Mouse (Mus musculus) cerebellum, adult 11 months (tissue): ENCODE results near the gene Scnn1a.

Experiments used
- DNase-seq: peaks from one replicate; pipeline ENCODE4 v3.0.0; 2022

Scnn1a gene

DNA sequence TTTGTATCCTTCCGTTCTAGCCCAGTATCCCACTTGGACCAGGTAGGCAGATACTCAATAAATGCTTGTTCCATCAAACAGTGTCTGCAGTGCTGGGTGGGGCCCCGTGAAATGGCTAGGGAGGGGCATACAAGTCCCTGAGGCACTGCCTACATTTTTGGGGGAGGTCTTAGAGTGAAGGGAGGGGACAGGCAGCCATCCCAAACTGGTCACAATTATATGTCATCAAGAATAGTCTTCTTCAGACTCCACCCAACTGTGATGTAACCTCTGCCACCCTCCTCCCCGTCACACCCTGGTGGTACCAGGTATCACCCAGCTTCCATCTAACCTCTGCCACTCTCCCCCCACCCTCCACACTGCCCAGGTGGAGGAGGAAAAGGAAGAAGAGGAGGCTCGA is 24.4 kb downstream of the Scnn1a start:
- DNase-seq = no peak

DNA sequence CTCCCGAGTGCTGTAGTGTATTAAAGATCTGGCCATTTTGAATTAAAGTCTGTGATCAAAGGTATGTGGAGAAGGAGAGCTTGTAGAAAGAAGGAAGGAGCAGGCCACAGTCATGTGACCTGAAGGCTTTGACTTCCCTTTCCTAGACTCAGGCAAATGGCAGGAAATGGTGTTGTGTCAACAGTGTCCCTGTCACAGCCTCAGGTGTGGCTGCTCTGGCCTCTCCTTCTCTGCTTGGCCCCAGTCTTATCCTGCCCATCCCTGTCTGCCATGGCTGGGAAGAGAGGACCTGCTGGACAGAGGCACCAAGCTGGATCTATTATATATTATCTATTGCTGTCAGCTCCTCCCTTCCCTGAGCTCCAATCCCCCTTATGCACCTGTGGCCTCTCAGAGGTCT is 25.2 kb downstream of the Scnn1a start:
- no peak for DNase-seq

DNA sequence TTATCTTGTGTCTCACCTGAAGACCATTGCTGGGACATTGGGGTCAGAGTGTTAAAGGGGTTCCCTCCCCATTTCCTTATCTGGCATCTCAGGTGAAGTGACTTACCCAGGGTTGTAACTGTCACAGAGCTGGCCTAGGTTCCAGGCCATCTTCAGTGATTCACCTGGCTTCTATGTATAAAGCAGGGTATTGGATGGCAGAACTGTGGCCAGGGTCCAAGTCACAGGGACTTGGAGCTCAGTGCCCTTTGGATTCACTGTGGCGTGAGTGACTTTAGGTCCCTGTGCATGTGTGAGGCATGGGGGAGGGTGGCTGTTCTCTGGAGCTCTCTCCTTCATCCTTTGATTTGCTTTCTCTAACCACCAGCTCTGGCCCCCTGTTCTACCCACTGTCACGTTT is 25.6 kb downstream of the Scnn1a start:
- DNase-seq = no peak

DNA sequence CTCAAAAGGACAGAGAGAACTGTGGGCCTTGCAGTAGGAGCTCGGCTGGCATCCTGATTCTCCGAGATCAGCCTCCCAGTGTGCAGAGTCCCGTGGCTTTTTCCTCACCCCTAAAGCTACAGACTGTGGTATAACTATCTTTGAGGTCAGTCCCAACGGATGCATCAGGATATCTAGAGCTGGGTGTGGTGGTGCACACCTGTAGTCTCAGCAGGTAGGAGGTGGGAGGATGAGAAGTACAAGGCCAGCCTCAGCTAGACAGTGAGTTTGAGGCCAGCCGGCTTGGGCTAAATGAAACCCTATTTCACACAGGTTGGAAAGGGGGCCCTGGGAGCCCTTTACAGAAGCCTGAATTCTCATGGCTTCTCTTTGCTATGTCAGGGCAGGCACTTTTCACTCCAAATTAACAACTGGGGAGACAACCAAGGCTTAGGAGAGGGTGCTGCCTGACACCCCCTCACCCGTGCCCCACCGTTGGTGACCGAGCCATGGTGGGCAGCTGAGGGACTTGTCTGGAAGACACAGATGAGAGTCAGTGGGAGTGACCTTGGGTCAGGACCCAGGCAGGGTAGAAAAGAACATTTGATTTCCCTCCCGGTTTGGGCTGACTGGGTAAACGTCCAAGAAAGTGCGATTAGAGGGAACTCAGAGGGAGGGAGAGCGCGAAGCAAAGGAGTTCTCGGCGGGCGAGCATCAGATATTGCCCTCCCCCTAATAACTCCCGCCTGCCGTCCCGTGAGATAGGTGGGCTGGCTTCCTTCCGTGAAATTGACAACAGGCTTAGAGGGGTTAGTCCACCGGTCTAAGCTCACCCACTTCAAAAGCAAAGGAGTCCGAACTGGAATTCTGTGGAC is 28.5 kb downstream of the Scnn1a start, which contains the start of gene Tnfrsf1a:
Tnfrsf1a (plus strand) TSS at position 642 of the 854 bp plus-strand sequence.
- no peak for DNase-seq

DNA sequence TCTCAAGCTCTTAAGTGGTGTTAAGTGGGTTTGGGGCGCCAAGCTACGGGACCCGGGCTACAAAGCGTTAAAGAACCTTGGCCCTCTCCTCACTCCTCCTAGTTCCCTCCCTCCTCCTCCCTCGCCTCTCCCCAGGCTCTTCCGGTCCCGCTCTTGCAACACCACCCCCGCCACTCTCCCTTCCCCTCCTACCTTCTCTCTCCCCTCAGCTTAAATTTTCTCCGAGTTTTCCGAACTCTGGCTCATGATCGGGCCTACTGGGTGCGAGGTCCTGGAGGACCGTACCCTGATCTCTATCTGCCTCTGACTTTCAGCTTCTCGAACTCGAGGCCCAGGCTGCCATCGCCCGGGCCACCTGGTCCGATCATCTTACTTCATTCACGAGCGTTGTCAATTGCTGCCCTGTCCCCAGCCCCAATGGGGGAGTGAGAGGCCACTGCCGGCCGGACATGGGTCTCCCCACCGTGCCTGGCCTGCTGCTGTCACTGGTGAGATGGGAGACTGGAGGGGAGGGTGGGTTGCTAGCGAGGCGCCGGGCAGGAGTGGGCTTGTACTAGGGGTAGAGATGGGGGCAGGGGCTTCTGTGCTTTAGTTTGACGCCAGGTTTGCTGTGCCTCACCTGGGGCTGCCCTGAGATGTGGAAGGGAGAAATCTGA is 29.2 kb downstream of the Scnn1a start:
- DNase-seq = no peak

DNA sequence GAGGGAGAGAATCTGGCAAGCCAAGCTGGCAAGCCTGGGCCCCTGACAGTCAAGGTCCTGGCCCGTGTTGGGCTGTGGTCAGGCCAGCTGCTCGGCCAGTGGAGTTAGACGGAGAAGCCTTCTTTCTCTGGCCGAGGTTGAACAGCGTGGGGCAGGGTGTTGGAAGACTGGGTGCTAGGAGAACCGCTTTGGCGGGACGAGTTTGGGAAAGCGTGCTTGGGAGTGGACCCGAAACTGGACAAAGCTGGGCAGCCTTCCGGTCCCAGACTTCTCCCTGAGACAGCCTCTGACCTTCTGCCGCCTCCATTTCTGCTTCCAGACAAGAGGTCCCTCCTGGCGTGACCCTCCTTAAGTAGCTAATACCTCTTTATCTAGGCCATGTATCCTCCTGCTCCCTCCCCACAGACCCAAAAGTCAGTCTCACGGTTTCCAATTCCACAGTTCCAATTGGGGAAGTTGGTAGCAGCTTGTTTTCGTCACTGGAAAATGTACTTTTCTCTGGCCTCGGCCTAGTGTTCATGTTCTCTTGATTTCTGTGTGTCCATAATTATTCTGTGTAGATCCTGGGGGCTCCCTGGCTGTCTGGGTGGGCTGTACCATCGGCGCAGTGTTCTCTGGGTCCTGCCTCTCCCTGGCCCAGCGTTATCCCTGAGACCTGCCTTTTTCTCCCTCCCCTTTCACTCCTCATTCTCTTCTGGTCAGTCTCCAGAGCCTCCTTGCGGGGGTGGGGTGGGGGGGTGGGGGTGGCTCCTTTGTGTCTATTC is 30.0 kb downstream of the Scnn1a start:
- no peak for DNase-seq

DNA sequence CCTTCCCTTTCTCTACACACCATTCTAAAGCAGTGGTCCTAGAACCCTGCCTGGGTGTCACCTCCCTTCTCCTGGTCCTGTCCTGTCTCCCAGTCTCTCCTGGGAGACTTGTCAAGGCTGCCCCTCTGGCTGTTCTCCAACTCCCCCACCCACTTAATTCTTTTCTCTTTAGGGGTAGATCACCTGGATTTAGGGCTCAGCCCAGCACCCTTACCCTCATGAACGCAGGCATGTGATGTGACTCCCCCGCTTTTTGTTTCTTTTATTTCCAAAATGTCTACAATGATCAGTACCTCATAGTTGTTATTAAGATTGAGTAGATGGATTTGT is 30.5 kb downstream of the Scnn1a start:
- DNase-seq = no peak

DNA sequence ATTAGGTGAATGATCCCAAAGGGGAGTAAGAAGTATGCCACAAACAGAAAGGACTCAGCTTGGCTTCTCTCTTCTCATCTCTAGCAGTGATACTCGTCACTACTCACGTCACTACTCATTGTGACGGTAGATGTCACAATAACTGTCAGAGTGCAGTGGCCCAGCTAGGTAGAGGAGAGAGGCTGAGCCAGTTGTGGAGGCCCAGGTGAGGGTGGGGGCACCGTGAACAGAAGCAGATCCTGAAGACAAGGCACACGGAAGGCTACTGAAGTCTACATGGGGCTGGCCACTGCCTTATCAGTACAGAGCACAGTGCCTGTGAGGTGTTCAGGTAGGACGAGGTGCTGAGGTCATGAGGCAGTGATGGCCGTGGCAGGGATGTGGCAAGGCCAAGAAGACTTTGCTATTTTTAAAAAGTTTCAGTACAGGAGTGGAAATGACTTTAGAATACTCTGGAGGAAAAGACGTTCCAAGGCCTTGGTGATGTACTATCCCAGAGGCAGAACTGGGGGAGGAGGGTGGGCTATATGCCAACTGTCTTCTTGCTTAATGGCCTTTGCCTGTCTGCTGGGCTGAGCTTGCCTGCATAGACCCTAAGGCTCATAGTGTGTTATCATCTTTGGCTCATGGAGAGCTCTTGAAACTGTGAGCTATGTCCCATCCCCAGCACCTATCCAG is 31.0 kb downstream of the Scnn1a start:
- no peak for DNase-seq

DNA sequence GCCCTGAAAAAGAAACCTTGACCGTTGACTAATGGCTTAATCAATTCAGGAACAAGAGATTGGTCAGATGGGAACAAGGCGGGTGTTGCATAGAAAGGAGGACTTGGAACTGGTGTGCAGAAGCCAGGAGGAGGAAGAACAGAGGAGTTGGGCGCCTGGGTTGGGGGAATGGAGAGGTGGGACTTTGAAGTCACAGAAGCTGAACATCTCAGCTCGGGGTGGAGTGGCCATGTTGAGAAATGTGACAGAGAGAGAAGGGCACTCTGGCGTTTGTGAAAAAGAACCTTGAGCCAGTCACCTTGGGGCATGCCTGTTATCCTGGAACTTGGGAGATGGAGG is 31.6 kb downstream of the Scnn1a start:
- no peak for DNase-seq

DNA sequence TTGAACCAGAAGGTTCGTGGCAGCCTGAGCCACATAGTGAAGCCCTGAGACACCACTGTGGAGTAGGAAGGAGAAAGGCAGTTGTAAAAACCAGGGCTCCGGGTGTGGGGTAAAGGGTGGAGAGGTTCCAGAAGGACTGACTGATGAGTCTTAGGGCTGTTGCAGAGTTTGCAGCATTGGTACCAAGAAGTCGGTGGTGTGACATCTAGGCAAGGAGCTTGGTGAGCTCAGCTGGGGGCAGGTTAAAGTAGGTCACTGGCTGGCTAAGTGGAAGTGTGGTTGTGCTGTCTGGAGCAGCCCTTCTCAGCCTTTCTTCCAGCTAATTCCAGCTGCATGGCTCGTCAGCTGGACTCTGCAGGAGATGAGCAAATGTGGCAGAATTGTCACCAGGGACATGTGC is 32.4 kb downstream of the Scnn1a start:
- no peak for DNase-seq

DNA sequence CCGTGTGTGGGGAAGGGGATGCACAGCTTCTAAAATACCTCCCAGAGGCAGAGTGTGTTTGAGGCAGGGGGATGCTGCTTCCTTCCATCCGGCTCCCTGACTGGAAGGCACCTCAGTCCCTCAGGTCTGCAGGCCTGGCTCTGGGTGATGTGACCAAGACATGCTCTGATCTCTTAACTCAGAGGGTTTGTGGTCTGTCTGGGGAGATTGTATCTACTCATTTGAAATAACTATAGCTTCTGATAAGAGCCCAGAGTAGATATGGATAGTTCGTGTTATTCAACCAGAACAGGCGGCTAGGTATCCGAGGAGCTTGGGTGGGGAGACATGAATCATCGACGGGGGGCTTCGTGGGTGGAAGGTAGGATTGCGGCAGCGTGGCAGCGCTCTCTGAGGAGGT is 32.8 kb downstream of the Scnn1a start:
- DNase-seq = no peak

DNA sequence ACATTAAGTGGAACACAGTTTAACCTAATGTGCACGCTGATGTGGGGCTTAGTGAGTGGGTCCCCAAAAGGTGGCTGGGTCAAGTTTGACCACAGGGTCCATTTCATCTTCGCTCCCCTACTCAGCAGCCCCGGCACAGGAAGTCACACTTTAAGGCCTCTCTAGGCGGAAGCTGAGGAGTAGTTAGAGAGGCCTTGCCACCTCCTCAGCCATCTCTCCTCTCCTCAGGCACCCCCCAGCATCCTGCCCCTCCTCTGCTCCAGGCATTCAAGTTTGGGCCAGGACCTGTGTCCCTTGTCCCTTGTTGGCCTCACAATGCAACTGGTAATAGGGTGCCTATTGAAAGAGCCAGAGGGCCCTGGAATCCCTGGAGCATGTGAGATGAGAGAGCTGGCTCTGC is 33.2 kb downstream of the Scnn1a start:
- DNase-seq = no peak

DNA sequence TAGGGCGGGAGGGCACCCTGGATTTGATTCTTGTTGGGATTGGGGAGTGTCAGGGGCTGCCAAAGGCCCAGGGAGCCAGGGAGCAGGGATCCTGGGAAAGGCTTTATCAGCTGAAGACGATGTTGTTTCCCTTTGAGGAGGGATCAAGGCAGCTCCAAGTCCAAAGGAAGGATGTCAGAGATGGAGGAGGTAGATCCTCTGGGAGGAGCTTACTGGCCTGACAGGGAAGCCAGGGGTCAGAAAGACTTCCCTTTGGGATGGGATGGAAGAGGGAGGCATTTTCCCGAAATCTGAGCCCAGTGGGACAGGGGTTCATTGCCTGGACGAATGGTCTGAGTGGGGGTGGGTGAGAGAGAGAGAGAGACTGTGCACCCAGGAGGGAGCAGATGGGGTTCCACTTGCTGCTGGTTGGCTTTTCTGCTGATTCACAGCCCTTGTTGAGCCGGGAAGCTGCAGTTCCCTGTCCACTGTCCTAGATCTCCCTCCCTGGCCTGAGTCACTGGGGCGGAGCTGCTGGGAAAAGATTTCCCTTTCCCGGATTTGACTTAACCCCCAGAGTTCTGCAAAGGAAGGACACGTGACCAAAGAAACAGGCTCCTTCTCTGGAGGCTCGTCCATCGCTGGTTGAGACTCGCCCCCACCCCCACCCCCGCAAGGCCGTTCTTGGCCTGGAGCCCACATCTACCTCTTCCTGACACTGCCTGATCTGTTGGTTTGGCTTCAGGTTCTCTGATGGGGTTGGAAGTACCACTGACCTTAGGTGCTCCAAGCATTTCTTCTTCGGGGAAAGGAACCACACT is 34.1 kb downstream of the Scnn1a start:
- DNase-seq = no peak

DNA sequence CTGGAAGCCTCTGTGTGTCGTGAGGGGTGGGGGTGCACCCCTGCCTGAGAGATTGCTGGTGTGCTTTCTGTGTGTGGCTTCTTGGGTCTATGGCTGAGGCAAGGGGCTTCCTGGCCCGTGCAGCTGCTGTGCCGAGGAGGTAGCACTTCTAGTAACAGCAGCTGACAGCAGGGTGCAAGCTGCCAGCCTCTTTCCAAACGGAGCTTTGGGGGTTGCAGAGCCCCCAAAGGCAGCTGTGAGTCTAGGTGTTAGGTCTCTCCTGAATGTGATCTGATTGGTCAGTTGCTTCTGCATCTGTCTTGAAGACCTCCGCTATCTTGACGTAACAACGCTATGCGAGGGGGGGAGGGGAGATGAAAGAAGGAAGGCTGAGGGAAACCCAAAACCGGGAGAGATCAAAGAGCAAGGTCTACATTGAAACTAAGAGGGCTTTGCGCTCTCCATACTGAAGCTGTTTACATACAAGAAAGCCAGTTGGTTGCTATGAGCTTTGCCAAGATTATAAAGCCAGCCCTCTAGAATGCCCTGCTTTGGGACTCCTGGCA is 34.8 kb downstream of the Scnn1a start:
- no peak for DNase-seq

DNA sequence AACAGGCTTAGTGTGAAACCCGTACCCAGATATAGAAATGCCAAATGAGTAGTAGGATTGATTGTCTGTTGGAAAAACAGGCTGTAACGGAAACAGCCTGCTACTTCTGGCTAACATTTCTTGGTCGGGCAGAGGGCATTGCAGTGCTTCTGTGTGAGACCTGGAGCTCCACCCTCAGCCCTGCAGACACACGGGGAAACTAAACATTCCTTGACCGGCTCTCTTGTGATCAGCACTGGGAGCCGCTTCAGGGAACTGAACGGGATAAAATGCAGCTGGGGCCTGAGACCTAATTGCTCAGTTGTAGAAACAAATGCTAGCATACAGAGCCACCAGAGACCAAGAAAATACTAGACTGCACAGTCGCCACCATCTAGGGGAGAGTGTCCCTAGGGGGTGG is 35.8 kb downstream of the Scnn1a start:
- no peak for DNase-seq

DNA sequence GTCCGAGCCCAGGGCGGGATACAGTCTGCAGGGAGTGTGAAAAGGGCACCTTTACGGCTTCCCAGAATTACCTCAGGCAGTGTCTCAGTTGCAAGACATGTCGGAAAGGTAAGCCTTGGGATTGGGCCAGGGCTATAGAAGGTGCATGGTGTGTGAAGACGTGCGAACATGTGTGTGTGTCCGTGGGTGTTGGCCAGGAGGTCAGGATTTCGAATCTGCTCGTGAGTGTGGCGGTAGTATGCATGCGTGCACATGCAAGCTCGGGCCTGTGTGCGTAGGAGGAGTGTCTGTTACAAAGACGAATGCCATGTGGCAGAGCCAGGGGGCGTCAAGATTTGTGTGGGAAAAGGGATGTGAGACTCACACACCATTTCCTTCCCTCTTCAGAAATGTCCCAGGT is 36.9 kb downstream of the Scnn1a start:
- no peak for DNase-seq

DNA sequence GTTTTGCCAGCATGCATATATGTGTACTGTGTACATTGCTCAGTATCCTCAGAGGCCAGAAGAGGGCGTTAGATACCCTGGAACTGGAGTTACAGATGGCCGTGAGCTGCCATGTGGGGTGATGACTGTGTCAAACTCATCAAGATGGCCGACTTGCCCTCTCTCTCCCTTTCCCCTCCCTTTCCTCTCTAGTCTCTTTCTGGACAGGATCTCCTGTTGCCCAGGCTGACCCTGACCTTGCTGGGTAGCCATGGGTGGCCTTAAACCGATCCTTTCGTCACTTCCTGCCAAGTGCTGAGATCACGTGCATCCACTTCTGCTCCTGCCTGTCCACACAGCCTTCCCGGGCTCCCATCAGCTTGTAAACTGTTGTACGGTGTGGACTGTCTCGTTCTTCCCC is 39.5 kb downstream of the Scnn1a start:
- DNase-seq = no peak

DNA sequence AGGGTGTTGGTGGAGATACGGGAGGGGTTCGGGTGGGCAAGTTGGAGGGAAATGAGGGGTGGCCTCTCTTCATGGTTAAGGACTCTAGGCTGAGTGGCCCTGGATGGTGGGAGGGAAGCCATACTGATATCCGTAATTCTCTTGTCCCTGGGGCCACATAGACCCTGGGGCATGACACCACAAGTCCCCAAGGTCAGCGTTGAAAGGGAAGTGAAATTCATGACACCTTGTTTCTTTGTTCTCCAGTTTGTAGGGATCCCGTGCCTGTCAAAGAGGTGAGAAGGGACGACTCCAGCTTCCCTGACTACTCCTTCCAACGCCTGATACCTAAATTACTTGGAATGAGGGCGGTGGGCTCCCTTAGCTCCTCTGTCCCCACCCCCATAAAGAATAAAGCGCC is 40.4 kb downstream of the Scnn1a start:
- DNase-seq = no peak

DNA sequence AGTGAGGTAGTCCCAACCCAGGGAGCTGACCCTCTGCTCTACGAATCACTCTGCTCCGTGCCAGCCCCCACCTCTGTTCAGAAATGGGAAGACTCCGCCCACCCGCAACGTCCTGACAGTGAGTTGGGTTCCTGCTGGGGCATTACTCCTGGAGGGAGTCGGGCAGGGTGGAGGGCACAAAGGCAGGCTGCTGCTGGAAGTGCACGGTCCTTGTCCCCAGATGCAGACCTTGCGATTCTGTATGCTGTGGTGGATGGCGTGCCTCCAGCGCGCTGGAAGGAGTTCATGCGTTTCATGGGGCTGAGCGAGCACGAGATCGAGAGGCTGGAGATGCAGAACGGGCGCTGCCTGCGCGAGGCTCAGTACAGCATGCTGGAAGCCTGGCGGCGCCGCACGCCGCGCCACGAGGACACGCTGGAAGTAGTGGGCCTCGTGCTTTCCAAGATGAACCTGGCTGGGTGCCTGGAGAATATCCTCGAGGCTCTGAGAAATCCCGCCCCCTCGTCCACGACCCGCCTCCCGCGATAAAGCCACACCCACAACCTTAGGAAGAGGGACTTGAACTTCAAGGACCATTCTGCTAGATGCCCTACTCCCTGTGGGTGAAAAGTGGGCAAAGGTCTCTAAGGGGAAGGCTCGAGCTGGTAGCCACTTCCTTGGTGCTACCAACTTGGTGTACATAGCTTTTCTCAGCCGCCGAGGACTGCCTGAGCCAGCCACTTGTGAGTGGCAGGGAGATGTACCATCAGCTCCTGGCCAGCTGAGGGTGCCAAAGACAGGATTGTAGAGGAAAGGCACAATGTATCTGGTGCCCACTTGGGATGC is 41.2 kb downstream of the Scnn1a start:
- DNase-seq = no peak

DNA sequence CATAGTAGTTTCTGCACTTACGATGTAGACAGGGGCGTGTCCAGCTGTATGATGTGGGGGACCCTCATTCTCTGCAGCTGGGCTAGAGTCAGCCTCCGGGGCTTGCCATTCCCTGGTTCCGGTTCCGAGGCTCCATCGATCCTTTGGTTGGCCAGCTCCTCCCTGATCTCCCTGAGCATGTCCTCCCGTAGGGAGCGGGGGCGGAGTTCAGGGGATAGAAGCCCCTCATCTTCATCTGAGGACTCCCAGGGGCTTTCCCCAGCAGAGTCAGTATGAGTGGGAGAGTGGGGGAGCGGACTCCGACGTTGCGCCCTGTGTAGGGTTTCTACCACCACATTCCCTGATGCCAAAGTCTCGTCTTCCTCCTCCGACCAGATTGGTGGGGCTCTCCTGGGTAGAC is 42.6 kb downstream of the Scnn1a start:
- no peak for DNase-seq

DNA sequence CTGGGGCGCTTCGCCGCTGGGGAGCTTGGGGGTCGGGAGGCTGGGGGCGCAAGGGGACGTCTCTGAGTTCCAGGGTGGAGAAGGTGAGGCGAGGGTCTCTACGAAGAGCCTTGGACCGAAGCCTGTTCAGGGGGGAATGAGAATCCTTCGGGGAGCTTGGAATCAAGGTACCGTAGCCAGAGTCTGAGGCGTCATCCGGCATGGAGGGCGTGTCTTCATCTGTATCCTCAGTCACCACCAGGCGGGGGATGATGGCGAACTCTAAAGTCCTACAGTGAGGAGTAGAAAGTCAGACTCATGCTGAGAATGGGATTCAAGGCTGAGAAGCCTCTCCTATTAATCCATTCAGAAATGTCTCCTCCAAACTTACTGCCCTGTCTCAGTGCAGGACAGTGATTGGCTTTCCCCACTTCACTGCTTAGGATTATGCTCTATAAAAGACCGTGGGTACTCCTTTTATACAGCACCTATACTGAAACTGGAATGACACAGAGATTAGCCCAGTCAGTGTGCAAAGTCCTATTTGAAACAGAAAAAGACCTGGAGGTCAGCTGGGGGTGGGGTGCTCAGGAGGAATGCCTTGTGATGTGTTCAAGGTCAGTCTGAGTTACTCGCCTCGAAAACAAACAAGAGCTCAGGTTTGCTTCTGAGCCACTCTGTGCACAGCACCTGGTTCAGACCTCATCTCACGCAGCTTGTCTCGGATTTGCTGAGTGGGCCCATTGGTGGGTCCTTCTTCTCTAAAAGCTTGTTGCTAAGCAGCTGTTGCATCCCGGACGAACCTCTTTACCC is 43.2 kb downstream of the Scnn1a start:
- no peak for DNase-seq
